Mouse (Mus musculus): ENCODE results near the gene Vmn1r214. TPM values are rescaled to one million over a fixed set of nuclear protein-coding genes. Genes with fewer than 3 reads are reported as not detected.

The Vmn1r214 gene
- polyA plus RNA-seq, 1 experiment from 2014 or later, result not detected

- Histone ChIP-seq H3K9ac (ENCODE audit: low read length) (no peak overlapping the region), H3K4me1 (ENCODE audit: control insufficient read depth, insufficient read depth, low read length) (no peaks in the 10 kb centered on the region), H3K9me3 (replicated peaks; ENCODE audit: control insufficient read depth, low read length) (no peaks in the 10 kb centered on the region), H3K4me3 (ENCODE audit: low read depth, low read length) (no peak overlapping the region), H3K27me3 (replicated peaks; ENCODE audit: control insufficient read depth, insufficient read depth, low read length) (no peaks in the 10 kb centered on the region), H3K36me3 (ENCODE audit: control insufficient read depth, insufficient read depth, low read length) (no peaks in the 10 kb centered on the region), H3K4me2 (ENCODE audit: low read length) (no peak overlapping the region), H3K27ac (ENCODE audit: low read depth, low read length) (no peak overlapping the region)
- no peak for ATAC-seq
- WGBS, result 87% methylated on average over 2 of the region's 2 CpGs
- no peak for DNase-seq (ENCODE audit: low spot score)
Measured at GRCm38 (mm10) chr13:23069312-23069711, 39.1 kb downstream of the Vmn1r214 start.

Other genes with a start within 250 kb of the Vmn1r214 start
- gene Vmn1r209, start 220.7 kb upstream of the Vmn1r214 start, polyA plus RNA-seq (2014; fragmentation: Nextera tagmentation; extraction: Ambion mirVana), result not detected in 2 replicates
- not detected in 2 replicates for gene Vmn1r210, start 199.1 kb upstream of the Vmn1r214 start, polyA plus RNA-seq (2014; fragmentation: Nextera tagmentation; extraction: Ambion mirVana)
- not detected in 2 replicates for gene Vmn1r211, start 172.9 kb upstream of the Vmn1r214 start, polyA plus RNA-seq (2014; fragmentation: Nextera tagmentation; extraction: Ambion mirVana)
- gene Vmn1r212, start 146.2 kb upstream of the Vmn1r214 start, polyA plus RNA-seq (2014; fragmentation: Nextera tagmentation; extraction: Ambion mirVana), result not detected in 2 replicates
- gene Vmn1r213, start 22.8 kb upstream of the Vmn1r214 start, polyA plus RNA-seq (2014; fragmentation: Nextera tagmentation; extraction: Ambion mirVana), result not detected in 2 replicates
- gene Vmn1r215, start 37.6 kb downstream of the Vmn1r214 start, polyA plus RNA-seq (2014; fragmentation: Nextera tagmentation; extraction: Ambion mirVana), result not detected in 2 replicates
- gene Vmn1r217, start 87.8 kb downstream of the Vmn1r214 start, polyA plus RNA-seq (2014; fragmentation: Nextera tagmentation; extraction: Ambion mirVana), result not detected in 2 replicates
- gene Vmn1r218, start 102.7 kb downstream of the Vmn1r214 start, polyA plus RNA-seq (2014; fragmentation: Nextera tagmentation; extraction: Ambion mirVana), result not detected in 2 replicates
- not detected in 2 replicates for gene Vmn1r219, start 128.9 kb downstream of the Vmn1r214 start, polyA plus RNA-seq (2014; fragmentation: Nextera tagmentation; extraction: Ambion mirVana)
- gene Vmn1r220, start 157.6 kb downstream of the Vmn1r214 start, polyA plus RNA-seq (2014; fragmentation: Nextera tagmentation; extraction: Ambion mirVana), result not detected in 2 replicates
- not detected in 2 replicates for gene Vmn1r221, start 183.7 kb downstream of the Vmn1r214 start, polyA plus RNA-seq (2014; fragmentation: Nextera tagmentation; extraction: Ambion mirVana)
- gene Vmn1r222, start 205.5 kb downstream of the Vmn1r214 start, polyA plus RNA-seq (2014; fragmentation: Nextera tagmentation; extraction: Ambion mirVana), result not detected in 2 replicates
- gene Vmn1r223, start 216.7 kb downstream of the Vmn1r214 start, polyA plus RNA-seq (2014; fragmentation: Nextera tagmentation; extraction: Ambion mirVana), result not detected in 2 replicates